Mouse (Mus musculus): Measurements from ENCODE around the gene Kif2c. TPM values are rescaled to one million over a fixed set of nuclear protein-coding genes. Genes with fewer than 3 reads are reported as not detected.

Gene Kif2c
- total RNA-seq (2015) = 30.3 and 30.4 TPM in 2 replicates
- 44.9 and 50.4 TPM in 2 replicates for total RNA-seq (2017)

- ATAC-seq (ENCODE audit: poor library complexity, severe bottlenecking) = peak; percentile 100
These were observed at the start of gene Kif2c for GRCm38 (mm10) chr4:117181863-117182758. Gene Kif2c, minus strand, starts transcription at chr4:117182639.

GRCm38 (mm10) chr4:117231208-117231607 lies 48.8 kb upstream of the Kif2c start:
- ATAC-seq (ENCODE audit: poor library complexity, severe bottlenecking) = no peak

- peak; percentile 71 for ATAC-seq (ENCODE audit: poor library complexity, severe bottlenecking)
These were observed 47.9 kb upstream of the Kif2c start for GRCm38 (mm10) chr4:117230331-117230730.

DNA sequence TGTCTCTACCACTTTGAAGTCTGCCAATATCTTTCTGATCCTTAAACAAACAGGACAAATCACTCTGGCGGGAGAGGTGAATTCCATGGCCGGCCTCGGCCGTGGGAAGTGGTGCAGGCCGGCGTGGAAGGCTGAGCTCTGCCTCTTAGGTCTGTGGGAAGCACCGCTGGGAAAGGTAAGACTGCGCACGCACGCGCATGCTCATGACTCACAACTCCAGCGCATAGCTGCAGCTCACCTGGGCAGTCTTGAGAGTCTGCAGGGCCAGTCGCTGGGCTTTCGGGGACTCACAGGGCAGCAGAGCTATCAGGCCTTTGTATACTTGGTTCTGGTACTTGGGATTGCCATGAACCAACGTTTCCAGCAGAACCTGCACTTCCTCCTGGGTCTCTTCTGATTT lies 47.2 kb upstream of the Kif2c start:
- no peak for ATAC-seq (ENCODE audit: poor library complexity, severe bottlenecking)

- no peak for ATAC-seq (ENCODE audit: poor library complexity, severe bottlenecking)
These were observed 42.8 kb upstream of the Kif2c start for GRCm38 (mm10) chr4:117225250-117225649.

DNA sequence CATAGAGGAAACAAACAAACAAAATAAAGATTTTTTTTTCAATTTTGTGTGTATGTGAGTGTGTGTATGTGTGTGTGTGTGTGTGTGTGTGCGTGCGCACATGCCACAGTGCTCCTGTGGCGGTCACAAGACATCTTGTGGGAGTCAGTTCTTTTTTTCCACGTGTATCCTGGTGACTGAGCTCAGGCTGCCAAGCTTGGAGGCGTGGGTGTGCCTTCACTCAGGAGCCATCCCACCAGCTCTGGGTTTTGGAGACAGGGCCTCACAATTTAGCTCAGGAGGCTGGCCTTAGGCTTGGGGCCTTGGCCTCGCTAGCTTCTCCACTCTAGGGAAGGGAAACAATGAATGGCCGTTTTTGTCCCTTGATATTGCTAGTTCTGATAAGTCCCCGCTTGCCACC lies 41.7 kb upstream of the Kif2c start:
- ATAC-seq (ENCODE audit: poor library complexity, severe bottlenecking) = no peak

GRCm38 (mm10) chr4:117223001-117223400 lies 40.6 kb upstream of the Kif2c start:
- ATAC-seq (ENCODE audit: poor library complexity, severe bottlenecking) = no peak

DNA sequence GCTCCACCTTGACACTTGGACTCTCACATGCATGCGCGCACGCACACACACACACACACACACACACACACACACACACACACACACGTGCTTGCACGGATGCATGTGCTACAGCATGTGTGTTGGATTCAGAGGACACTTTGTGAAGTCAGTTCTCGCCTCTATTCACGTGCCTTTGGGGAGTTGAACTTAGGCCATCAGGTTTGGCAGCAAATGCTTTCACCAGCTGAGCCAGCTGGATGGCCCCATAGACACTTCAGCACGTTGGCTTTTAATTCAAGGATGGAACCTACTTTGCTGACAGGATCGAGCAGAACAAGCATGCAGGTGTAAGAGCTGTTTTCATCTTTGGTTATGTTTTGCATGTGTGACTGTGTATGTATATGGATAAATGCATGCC lies 39.4 kb upstream of the Kif2c start:
- no peak for ATAC-seq (ENCODE audit: poor library complexity, severe bottlenecking)

GRCm38 (mm10) chr4:117220741-117221515 lies 38.5 kb upstream of the Kif2c start:
- ATAC-seq (ENCODE audit: poor library complexity, severe bottlenecking) = no peak

DNA sequence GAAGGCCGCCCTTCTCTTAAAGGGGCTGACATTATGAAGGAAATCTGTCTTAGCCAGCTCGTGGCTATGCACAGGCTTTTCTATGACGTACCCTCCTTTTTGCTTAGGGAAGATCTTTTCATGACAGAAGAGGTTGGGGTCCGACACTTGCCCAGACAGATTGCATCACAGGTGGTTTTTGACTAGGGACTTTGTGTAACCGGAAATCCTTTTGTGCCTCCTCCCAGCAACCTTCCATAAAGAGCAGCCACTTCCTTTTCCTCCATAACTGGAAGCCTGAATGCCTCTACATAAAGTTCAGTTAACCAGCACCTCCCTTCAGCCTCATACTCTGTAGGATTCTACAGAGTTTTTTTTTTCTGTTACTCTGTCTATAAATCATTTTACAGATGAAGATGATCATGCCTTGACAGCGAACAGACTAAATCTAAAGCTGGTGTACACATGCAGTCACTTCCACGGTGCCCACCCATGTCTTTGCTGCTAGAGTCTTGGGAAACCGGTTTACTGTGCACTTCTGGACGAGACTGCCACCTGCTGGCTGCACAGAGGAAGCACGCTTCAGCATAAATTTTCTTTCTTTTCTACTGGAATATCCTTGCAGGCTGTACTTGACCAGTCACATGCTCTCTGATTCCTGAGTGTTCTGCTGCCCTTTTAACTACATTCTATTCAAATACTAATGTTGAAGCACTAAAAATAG lies 36.2 kb upstream of the Kif2c start:
- peak; percentile 87 for ATAC-seq (ENCODE audit: poor library complexity, severe bottlenecking)

DNA sequence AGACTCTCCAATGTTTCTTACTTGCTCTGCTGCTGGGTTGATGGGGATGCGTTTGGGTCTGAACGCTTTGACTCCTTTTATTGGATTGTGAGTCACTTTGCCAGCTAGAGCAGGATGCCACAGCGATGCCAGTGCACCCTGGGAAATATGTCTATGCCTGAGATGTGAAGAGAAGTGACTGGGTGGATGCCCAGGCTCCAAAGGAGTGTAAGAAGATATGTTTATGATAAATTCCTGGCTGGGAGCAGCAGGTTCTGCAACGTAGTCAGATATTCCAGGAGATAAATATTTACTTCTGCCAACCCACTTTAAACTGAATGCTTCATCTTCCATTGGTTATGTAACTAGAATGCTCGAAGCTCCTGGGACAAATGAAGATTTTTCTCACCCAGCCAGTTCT lies 34.6 kb upstream of the Kif2c start:
- no peak for ATAC-seq (ENCODE audit: poor library complexity, severe bottlenecking)

DNA sequence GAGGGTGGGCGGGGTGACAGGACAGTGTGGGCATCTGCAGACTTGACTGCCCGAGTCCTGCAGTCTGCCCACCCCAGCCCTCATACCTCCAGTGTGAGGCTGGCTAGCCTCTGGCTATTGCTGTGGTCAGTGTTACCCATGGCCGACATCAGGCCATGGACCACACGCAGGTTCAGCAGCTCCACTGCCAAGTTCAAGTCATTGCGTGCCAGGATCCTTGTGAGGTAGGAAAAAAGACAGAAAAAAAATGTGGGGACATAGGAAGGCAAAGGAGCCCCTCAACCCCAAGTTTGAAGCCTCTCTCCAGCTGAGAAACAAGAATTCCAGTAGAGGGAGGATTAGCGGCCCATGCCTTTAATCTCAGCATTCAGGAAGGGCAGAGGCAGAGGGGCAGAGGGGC lies 31.8 kb upstream of the Kif2c start:
- no peak for ATAC-seq (ENCODE audit: poor library complexity, severe bottlenecking)

- peak; percentile 99 for ATAC-seq (ENCODE audit: poor library complexity, severe bottlenecking)
These were observed 28.0 kb upstream of the Kif2c start for GRCm38 (mm10) chr4:117210147-117211074.

- ATAC-seq (ENCODE audit: poor library complexity, severe bottlenecking) = no peak
These were observed 27.2 kb upstream of the Kif2c start for GRCm38 (mm10) chr4:117209592-117209991.

- ATAC-seq (ENCODE audit: poor library complexity, severe bottlenecking) = no peak
These were observed 20.5 kb upstream of the Kif2c start for GRCm38 (mm10) chr4:117202992-117203354.

DNA sequence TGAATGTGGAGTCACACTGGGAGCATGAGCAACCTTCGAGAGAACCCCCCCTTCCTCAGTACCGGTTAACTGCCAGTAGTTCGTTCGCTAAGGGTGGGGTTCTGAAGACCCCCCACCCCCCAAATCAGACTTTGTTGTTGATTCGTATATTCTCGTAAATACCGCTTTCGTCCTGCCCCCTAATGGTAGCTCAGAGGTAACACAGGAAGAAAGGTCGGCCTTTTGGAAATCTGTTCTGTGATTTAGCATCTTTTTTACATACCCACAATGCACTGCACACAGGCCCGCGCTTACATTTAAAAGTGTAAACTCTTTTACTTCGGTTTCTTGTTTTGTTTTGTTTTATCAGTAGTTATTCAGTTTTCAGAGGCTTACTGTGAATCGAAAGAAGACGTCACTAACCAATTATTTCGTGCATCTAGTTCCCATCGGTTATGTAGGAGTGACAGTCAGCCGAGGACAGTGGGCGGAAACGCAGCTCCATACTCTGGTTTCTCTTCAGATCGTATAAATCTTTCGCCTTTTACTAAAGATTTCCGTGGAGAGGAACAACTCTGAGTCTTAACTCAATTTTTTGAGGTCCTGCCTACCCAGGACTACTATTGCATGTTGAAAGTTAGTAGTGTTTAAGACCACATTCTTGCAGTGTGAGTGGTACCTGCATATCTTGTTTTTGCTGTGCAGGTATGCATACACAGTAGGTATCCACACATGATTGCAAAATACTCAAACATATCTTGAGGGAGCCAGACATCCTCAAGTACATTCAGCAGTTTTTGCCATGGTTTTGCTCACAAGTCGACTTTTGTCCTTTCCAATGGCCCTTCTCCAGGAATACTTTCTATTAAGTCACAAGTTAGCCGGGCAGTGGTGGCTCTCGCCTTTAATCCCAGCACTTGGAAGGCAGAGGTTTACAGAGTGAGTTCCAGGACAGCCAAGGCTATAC lies 19.9 kb upstream of the Kif2c start:
- peak; percentile 98 for ATAC-seq (ENCODE audit: poor library complexity, severe bottlenecking)

GRCm38 (mm10) chr4:117191804-117192203 lies 9.4 kb upstream of the Kif2c start:
- no peak for ATAC-seq (ENCODE audit: poor library complexity, severe bottlenecking)

- no peak for ATAC-seq (ENCODE audit: poor library complexity, severe bottlenecking)
These were observed 8.2 kb upstream of the Kif2c start for GRCm38 (mm10) chr4:117190660-117191059.
